Mouse (Mus musculus) testis, postnatal 10 days (tissue): Measurements from ENCODE around the gene Pole4.
A peak's percentile ranks its signal among the peaks of the same experiment; 100 is the strongest.
"Not testable (repeated sequence)": the region's sequence is repeated elsewhere in the genome, so short reads cannot be mapped to it uniquely, and the experiment has no call there.

Source experiments
- DNase-seq: peaks from one replicate; pipeline ENCODE4 v3.0.0; 2021; ENCODE audit warnings: low spot score

Gene Pole4

GRCm38 (mm10) chr6:82714841-82715240 is 9.7 kb upstream of the Pole4 start:
- no peak for DNase-seq

- DNase-seq: peak; percentile 89
Observed at GRCm38 (mm10) chr6:82714243-82714642, 9.1 kb upstream of the Pole4 start.

- no peak for DNase-seq
Observed at GRCm38 (mm10) chr6:82707742-82708141, 2.6 kb upstream of the Pole4 start.

- DNase-seq: no peak
Observed at GRCm38 (mm10) chr6:82707241-82707640, 2.1 kb upstream of the Pole4 start.

- no peak for DNase-seq
Observed at GRCm38 (mm10) chr6:82703710-82704109, 1.5 kb downstream of the Pole4 start.

GRCm38 (mm10) chr6:82702593-82703017 is 2.6 kb downstream of the Pole4 start:
- peak; percentile 97 for DNase-seq

- no peak for DNase-seq
Observed at GRCm38 (mm10) chr6:82701296-82701695, 3.9 kb downstream of the Pole4 start.

GRCm38 (mm10) chr6:82699831-82700230 is 5.3 kb downstream of the Pole4 start:
- no peak for DNase-seq

- no peak for DNase-seq
Observed at GRCm38 (mm10) chr6:82696736-82697135, 8.4 kb downstream of the Pole4 start.

- DNase-seq: no peak
Observed at GRCm38 (mm10) chr6:82694668-82695067, 10.5 kb downstream of the Pole4 start.

GRCm38 (mm10) chr6:82689474-82689873 is 15.7 kb downstream of the Pole4 start:
- no peak for DNase-seq

GRCm38 (mm10) chr6:82688586-82688985 is 16.6 kb downstream of the Pole4 start:
- DNase-seq: not testable (repeated sequence)

GRCm38 (mm10) chr6:82684136-82684535 is 21.0 kb downstream of the Pole4 start:
- no peak for DNase-seq

GRCm38 (mm10) chr6:82679286-82679685 is 25.9 kb downstream of the Pole4 start:
- DNase-seq: not testable (repeated sequence)

GRCm38 (mm10) chr6:82677629-82678028 is 27.5 kb downstream of the Pole4 start:
- not testable (repeated sequence) for DNase-seq

- DNase-seq: no peak
Observed at GRCm38 (mm10) chr6:82666480-82666879, 38.7 kb downstream of the Pole4 start.

GRCm38 (mm10) chr6:82653169-82653525 is 52.0 kb downstream of the Pole4 start:
- DNase-seq: no peak

- DNase-seq: peak; percentile 100
Observed at GRCm38 (mm10) chr6:82652521-82653168, 52.5 kb downstream of the Pole4 start.

- no peak for DNase-seq
Observed at GRCm38 (mm10) chr6:82649096-82649495, 56.1 kb downstream of the Pole4 start.

GRCm38 (mm10) chr6:82647940-82648655 is 57.1 kb downstream of the Pole4 start:
- DNase-seq: no peak

- no peak for DNase-seq
Observed at GRCm38 (mm10) chr6:82647001-82647400, 58.2 kb downstream of the Pole4 start.

- DNase-seq: no peak
Observed at GRCm38 (mm10) chr6:82640046-82640445, 65.1 kb downstream of the Pole4 start.

GRCm38 (mm10) chr6:82625331-82625730 is 79.8 kb downstream of the Pole4 start:
- DNase-seq: not testable (repeated sequence)

- peak; percentile 29 for DNase-seq
Observed at GRCm38 (mm10) chr6:82613201-82613600, 92.0 kb downstream of the Pole4 start.
